Mouse (Mus musculus): ENCODE data around the gene Ang. TPM values are rescaled to one million over a fixed set of nuclear protein-coding genes. Genes with fewer than 3 reads are reported as not detected.

Gene Ang
- total and polyA plus RNA-seq, 2 experiments = 249 to 671 TPM

- Histone ChIP-seq H3K36me3 (ENCODE audit: control insufficient read depth, insufficient read depth, low read length) (no peaks in the 10 kb centered on the region), H3K79me2 (ENCODE audit: control insufficient read depth, insufficient read depth, low read length) (no peaks in the 10 kb centered on the region), H3K9ac (ENCODE audit: low read depth, low read length) (no peak overlapping the region), H3K4me3 (ENCODE audit: insufficient read depth, low read depth, low read length) (no peak overlapping the region), H3K27ac (replicated peaks; ENCODE audit: insufficient read depth, low read depth, low read length) (no peak overlapping the region), H3K27me3 (ENCODE audit: control insufficient read depth, insufficient read depth, low read length) (no peaks in the 10 kb centered on the region), H3K4me1 (ENCODE audit: control insufficient read depth, insufficient read depth, low read length) (no peaks in the 10 kb centered on the region)
- no peak for TF ChIP-seq POLR2A (IDR thresholded peaks at IDR 0.05; ENCODE audit: extremely low read depth, insufficient read depth, low read length)
- TF ChIP-seq CTCF (IDR thresholded peaks at IDR 0.05; ENCODE audit: low read depth, low read length) = no peak
- WGBS = 73% methylated on average over 5 of the region's 5 CpGs
- no peak for DNase-seq (ENCODE audit: extremely low read depth, low read depth, low spot score)
Measured at GRCm38 (mm10) chr14:51053176-51053575, 37.8 kb upstream of the Ang start.

- TF ChIP-seq POLR2A (IDR thresholded peaks at IDR 0.05; ENCODE audit: extremely low read depth, insufficient read depth, low read length) = no peak
- no peak for TF ChIP-seq CTCF (IDR thresholded peaks at IDR 0.05; ENCODE audit: low read depth, low read length)
- no peaks in the 10 kb centered on the region for H3K27me3 ChIP-seq (ENCODE audit: control insufficient read depth, insufficient read depth, low read length)
- WGBS = 86% methylated on average over 13 of the region's 13 CpGs
Measured at GRCm38 (mm10) chr14:51054243-51055237, 36.4 kb upstream of the Ang start.

GRCm38 (mm10) chr14:51057401-51057831 is 33.5 kb upstream of the Ang start, which contains the start of gene Rnase12:
Gene Rnase12, minus strand, starts transcription at chr14:51057661.
- H3K4me1 ChIP-seq (ENCODE audit: control insufficient read depth, insufficient read depth, low read length) = no peaks in the 10 kb centered on the region; the same call in 1 of the 2 replicates
- TF ChIP-seq CTCF (IDR thresholded peaks at IDR 0.05; ENCODE audit: low read depth, low read length) = no peak
- TF ChIP-seq POLR2A (IDR thresholded peaks at IDR 0.05; ENCODE audit: extremely low read depth, insufficient read depth, low read length) = no peak
- no peaks in the 10 kb centered on the region for H3K79me2 ChIP-seq (ENCODE audit: control insufficient read depth, insufficient read depth, low read length)
- H3K27ac ChIP-seq (replicated peaks; ENCODE audit: insufficient read depth, low read depth, low read length) = no peak within 1 kb of the TSS
- DNase-seq (ENCODE audit: extremely low read depth, low read depth, low spot score) = no peak
- H3K9ac ChIP-seq (ENCODE audit: low read depth, low read length) = no peak within 1 kb of the TSS
- no peaks in the 10 kb centered on the region for H3K27me3 ChIP-seq (ENCODE audit: control insufficient read depth, insufficient read depth, low read length)
- H3K4me3 ChIP-seq (ENCODE audit: insufficient read depth, low read depth, low read length) = no peak within 1 kb of the TSS
- no peaks in the 10 kb centered on the region for H3K36me3 ChIP-seq (ENCODE audit: control insufficient read depth, insufficient read depth, low read length)
- 69% methylated on average over 9 of the region's 9 CpGs for WGBS

More at GRCm38 (mm10) chr14:51054243-51055237, 36.4 kb upstream of the Ang start:
- no peaks in the 10 kb centered on the region for H3K36me3 ChIP-seq (ENCODE audit: control insufficient read depth, insufficient read depth, low read length)
- no peak for DNase-seq (ENCODE audit: extremely low read depth, low read depth, low spot score)
- no peaks in the 10 kb centered on the region for H3K4me1 ChIP-seq (ENCODE audit: control insufficient read depth, insufficient read depth, low read length)
- no peak overlapping the region for H3K9ac ChIP-seq (ENCODE audit: low read depth, low read length)
- H3K27ac ChIP-seq (replicated peaks; ENCODE audit: insufficient read depth, low read depth, low read length) = no peak overlapping the region
- no peak overlapping the region for H3K4me3 ChIP-seq (ENCODE audit: insufficient read depth, low read depth, low read length)
- H3K79me2 ChIP-seq (ENCODE audit: control insufficient read depth, insufficient read depth, low read length) = no peaks in the 10 kb centered on the region

- no peak for TF ChIP-seq CTCF (IDR thresholded peaks at IDR 0.05; ENCODE audit: low read depth, low read length)
- no peak for TF ChIP-seq POLR2A (IDR thresholded peaks at IDR 0.05; ENCODE audit: extremely low read depth, insufficient read depth, low read length)
- H3K27ac ChIP-seq (replicated peaks; ENCODE audit: insufficient read depth, low read depth, low read length) = no peak overlapping the region
- H3K27me3 ChIP-seq (ENCODE audit: control insufficient read depth, insufficient read depth, low read length) = no peaks in the 10 kb centered on the region
- 97% methylated on average over 5 of the region's 5 CpGs for WGBS
- DNase-seq (ENCODE audit: extremely low read depth, low read depth, low spot score) = no peak
- H3K79me2 ChIP-seq (ENCODE audit: control insufficient read depth, insufficient read depth, low read length) = no peaks in the 10 kb centered on the region
- no peak overlapping the region for H3K4me3 ChIP-seq (ENCODE audit: insufficient read depth, low read depth, low read length)
- H3K9ac ChIP-seq (ENCODE audit: low read depth, low read length) = no peak overlapping the region
- H3K4me1 ChIP-seq (ENCODE audit: control insufficient read depth, insufficient read depth, low read length) = peaks cover 1% of the 10 kb centered on the region; the same call in 1 of the 2 replicates
- H3K36me3 ChIP-seq (ENCODE audit: control insufficient read depth, insufficient read depth, low read length) = no peaks in the 10 kb centered on the region
Measured at GRCm38 (mm10) chr14:51060761-51061160, 30.2 kb upstream of the Ang start.

GRCm38 (mm10) chr14:51068956-51069355 is 22.0 kb upstream of the Ang start:
- Histone ChIP-seq H3K27me3 (ENCODE audit: control insufficient read depth, insufficient read depth, low read length) (no peaks in the 10 kb centered on the region), H3K36me3 (ENCODE audit: control insufficient read depth, insufficient read depth, low read length) (no peaks in the 10 kb centered on the region), H3K27ac (replicated peaks; ENCODE audit: insufficient read depth, low read depth, low read length) (no peak overlapping the region), H3K4me1 (ENCODE audit: control insufficient read depth, insufficient read depth, low read length) (peaks cover 3% of the 10 kb centered on the region; the same call in 1 of the 2 replicates), H3K4me3 (ENCODE audit: insufficient read depth, low read depth, low read length) (no peak overlapping the region), H3K79me2 (ENCODE audit: control insufficient read depth, insufficient read depth, low read length) (no peaks in the 10 kb centered on the region), H3K9ac (ENCODE audit: low read depth, low read length) (no peak overlapping the region)
- no peak for TF ChIP-seq POLR2A (IDR thresholded peaks at IDR 0.05; ENCODE audit: extremely low read depth, insufficient read depth, low read length)
- TF ChIP-seq CTCF (IDR thresholded peaks at IDR 0.05; ENCODE audit: low read depth, low read length) = no peak
- 94% methylated on average over 5 of the region's 5 CpGs for WGBS
- no peak for DNase-seq (ENCODE audit: extremely low read depth, low read depth, low spot score)

Data from liver, adult 2 months (tissue).